In the genomic region with DNA sequence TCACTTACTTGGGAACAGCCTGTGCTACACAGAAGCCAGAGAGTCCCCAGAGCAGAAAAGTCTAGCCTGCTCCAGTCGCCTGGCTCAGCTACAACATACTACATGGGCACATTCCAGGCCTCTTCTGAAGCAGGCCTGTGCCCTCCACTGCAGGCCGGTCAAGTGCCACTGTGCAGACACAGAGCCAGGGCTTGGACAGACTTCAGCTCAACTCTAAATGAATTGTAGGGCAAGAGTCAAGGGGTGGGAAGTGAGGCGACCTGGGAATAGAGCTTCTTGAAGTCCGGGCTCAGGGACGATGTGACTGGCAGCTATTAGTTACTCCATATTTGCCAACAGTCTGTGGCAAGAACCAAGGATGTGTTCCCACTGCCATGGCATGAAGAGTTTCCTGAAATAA, we compare ENCODE assay signal across 15 mouse cellular contexts.
A peak's percentile ranks its signal among the peaks of the same experiment; 100 is the strongest.
DNase-seq lines count a peak whose midpoint lies in the region; TF ChIP-seq lines count a peak whose summit lies in the region.
"Had no signal": no experiment of that assay in that cellular context is flagged by ENCODE, and none has a peak within 500 bp of the region (broad histone marks: within the 10 kb centered on the region; RNA-seq: fewer than 3 reads in every experiment).

No protein-coding gene starts in this region.

- H3K27ac ChIP-seq in gastrocnemius, adult 2 months, result peak overlapping the region; percentile 35
- 0 out of 2 replicates have a peak overlapping the region, but pooled peaks have one; percentile 27 for H3K27ac ChIP-seq in brown adipose tissue, adult 24 weeks (replicated peaks; ENCODE audit: low read depth, low read length)
- H3K27ac ChIP-seq: hindbrain, embryonic 14.5 days; layer of hippocampus, adult 2 months; limb, embryonic 15.5 days; midbrain, embryonic 15.5 days had no signal

- no peaks in the 10 kb centered on the region; the same call in 1 of the 2 replicates for H3K4me1 ChIP-seq in brown adipose tissue, adult 24 weeks (ENCODE audit: control insufficient read depth, insufficient read depth, insufficient read length, low read length)
- H3K4me1 ChIP-seq: midbrain, embryonic 15.5 days had no signal

- no peak overlapping the region for H3K4me3 ChIP-seq in gastrocnemius, adult 2 months
- no peak overlapping the region for H3K4me3 ChIP-seq in brown adipose tissue, adult 24 weeks (ENCODE audit: insufficient read depth, low read depth, low read length)
- H3K4me3 ChIP-seq: erythroblast, embryonic 14.5 days; layer of hippocampus, adult 2 months; limb, embryonic 15.5 days; midbrain, embryonic 15.5 days had no signal

- no peak for DNase-seq in gastrocnemius, adult 2 months
- DNase-seq in gastrocnemius, postnatal 4 days (ENCODE audit: low spot score in 2 of 2), result no peak
- DNase-seq in heart, postnatal 14 days, result peak; percentile 7 to 33
- DNase-seq in lung, postnatal 14 days, result peak; percentile 39
- no peak for DNase-seq in spleen, postnatal 36 days (ENCODE audit: low spot score in 2 of 2)
- DNase-seq in embryo, embryonic 10 days (ENCODE audit: low spot score), result no peak
- DNase-seq: B cell, adult 2 months; cerebellum, adult 11-12 months; thymus, postnatal 36 days had no signal

- no peak for TF ChIP-seq CTCF in gastrocnemius, adult 2 months (IDR thresholded peaks at IDR 0.05)

- intact Hi-C loops in gastrocnemius, adult 2 months (cut with DNase I), result no loop called here
- intact Hi-C loops in heart, postnatal 14 days (cut with DNase I), result no loop called here

Comparison
In these comparisons a context has a peak if more than half of its experiments do, and no peak if none do; other contexts are left out.
1. DNase-seq: peak in heart, postnatal 14 days (2 of 2) and lung, postnatal 14 days (single experiment); none in gastrocnemius, adult 2 months (single experiment), gastrocnemius, postnatal 4 days (0 of 2), spleen, postnatal 36 days (0 of 2) and embryo, embryonic 10 days (single experiment).